Mouse (Mus musculus) liver, embryonic 14.5 days (tissue): ENCODE results near the gene Glod5. TPM values are rescaled to one million over a fixed set of nuclear protein-coding genes. Genes with fewer than 3 reads are reported as not detected.

Source experiments
- ATAC-seq: fragments of 200-750 bp; cut with Nextera tagmentation; 2 replicates; pipeline ENCODE4 v1.8.0; 2017; ENCODE audit warnings: moderate number of reproducible peaks, mild to moderate bottlenecking, moderate library complexity; ENCODE audit not compliant: insufficient read depth
- DNase-seq, 3 experiments: peaks; one replicate each; pipeline ENCODE4 v3.0.0-alpha.2; 2012 to 2013; ENCODE audit warnings: low read depth in 3 of 3, low spot score in 3 of 3
- H3K27ac ChIP-seq: fragments of 300-500 bp; sonication (generic); 2 replicates; pipeline ENCODE4 v1.5.1; 2014; ENCODE audit warnings: moderate library complexity, mild to moderate bottlenecking, control low read depth, inconsistent platforms
- H3K27me3 ChIP-seq: fragments of 300-500 bp; sonication (generic); 2 replicates; pipeline ENCODE4 v1.6.1; 2014; ENCODE audit warnings: mild to moderate bottlenecking, low read length, moderate library complexity; ENCODE audit not compliant: control insufficient read depth, insufficient read depth
- H3K36me3 ChIP-seq: fragments of 300-500 bp; sonication (generic); replicated peaks from 2 replicates; pipeline ENCODE4 v1.6.1; 2014; ENCODE audit warnings: low read depth; ENCODE audit not compliant: control insufficient read depth, insufficient read depth
- H3K4me1 ChIP-seq, 2 experiments: fragments of 200-500 bp in 1 of 2; fragments of 300-500 bp in 1 of 2; sonication (generic) in 1 of 2; replicated peaks; 2 replicates each; pipeline ENCODE4 v1.6.1; 2012 to 2014; ENCODE audit warnings: antibody characterized with exemption in 1 of 2, inconsistent platforms in 1 of 2, low read length in 1 of 2; ENCODE audit not compliant: control insufficient read depth in 2 of 2, insufficient read depth in 2 of 2
- H3K4me2 ChIP-seq: fragments of 300-500 bp; sonication (generic); 2 replicates; pipeline ENCODE4 v1.6.1; 2014; ENCODE audit warnings: low read depth, mild to moderate bottlenecking, control low read depth, moderate library complexity
- H3K4me3 ChIP-seq, 2 experiments: fragments of 200-500 bp in 1 of 2; fragments of 300-500 bp in 1 of 2; sonication (generic) in 1 of 2; 2 replicates each; pipeline ENCODE4 v1.5.1; 2012 to 2014; ENCODE audit warnings: low read depth in 2 of 2, low read length in 2 of 2, mild to moderate bottlenecking in 2 of 2, control low read depth in 1 of 2, inconsistent platforms in 1 of 2, moderate library complexity in 1 of 2; ENCODE audit not compliant: insufficient read depth in 1 of 2
- H3K9ac ChIP-seq: fragments of 300-500 bp; sonication (generic); replicated peaks from 2 replicates; pipeline ENCODE4 v1.6.1; 2014; ENCODE audit warnings: mild to moderate bottlenecking, control low read depth, moderate library complexity
- H3K9me3 ChIP-seq: fragments of 300-500 bp; sonication (generic); 2 replicates; pipeline ENCODE4 v1.6.1; 2016; ENCODE audit warnings: low read length, mixed read lengths; ENCODE audit not compliant: control insufficient read depth
- CTCF ChIP-seq: IDR thresholded peaks from 2 replicates; pipeline ENCODE4 v1.5.1; 2016; ENCODE audit warnings: antibody characterized with exemption, low read depth, control low read depth
- EP300 ChIP-seq: IDR thresholded peaks from 2 replicates; pipeline ENCODE4 v1.6.1; 2016; ENCODE audit warnings: antibody characterized with exemption, low read depth
- WGBS: fragments of 180-500 bp; shearing (Covaris S2); extraction: QIAGEN DNeasy Blood & Tissue Kit; methylation state at CpG from one replicate; pipeline ENCODE4 v1.1.7; 2014; ENCODE audit not compliant: insufficient replicate concordance; 5-methylcytosine and 5-hydroxymethylcytosine counted together
- polyA plus RNA-seq, 2 experiments: library from polyadenylated mRNA; depleted of rRNA in 1 of 2; stranded (reverse) in 1 of 2; unstranded in 1 of 2; fragments of >200 nt; fragmentation: Nextera tagmentation in 1 of 2; extraction: Ambion mirVana in 1 of 2; gene quantifications; 2 replicates each; pipeline versions ENCODE4 v1.2.1 to v1.2.3; 2012 to 2014

The Glod5 gene
- polyA plus RNA-seq, 2 experiments: not detected

- Histone ChIP-seq H3K4me3 (peak overlapping the region; percentile 50 to 65), H3K4me2 (peak overlapping the region; percentile 85), H3K9ac (peak overlapping the region; percentile 69), H3K27ac (peak overlapping the region; percentile 91), H3K27me3 (no peaks in the 10 kb centered on the region), H3K36me3 (no peaks in the 10 kb centered on the region; the same call in 1 of the 2 replicates), H3K9me3 (no peaks in the 10 kb centered on the region), H3K4me1 (peaks cover 30 to 40% of the 10 kb centered on the region in 2 experiments)
- DNase-seq (no peak), ATAC-seq (no peak)
- TF ChIP-seq CTCF: no peak
- TF ChIP-seq EP300: no peak
- WGBS: 63% methylated on average over 3 of the region's 3 CpGs
These were observed 49.4 kb downstream of the Glod5 start for GRCm38 (mm10) chrX:7968899-7969298.

- Histone ChIP-seq H3K9me3 (no peaks in the 10 kb centered on the region), H3K27ac (peak overlapping the region; percentile 91), H3K4me1 (peaks cover 30 to 38% of the 10 kb centered on the region in 2 experiments), H3K4me2 (peak overlapping the region; percentile 85), H3K27me3 (no peaks in the 10 kb centered on the region), H3K4me3 (peak overlapping the region; percentile 85 to 100), H3K36me3 (no peaks in the 10 kb centered on the region; the same call in 1 of the 2 replicates), H3K9ac (peak overlapping the region; percentile 94)
- TF ChIP-seq EP300 (peak; percentile 78), CTCF (no peak)
- DNase-seq (peak in 1 of 3 experiments; percentile 50), ATAC-seq (peak; percentile 78)
- 10% methylated on average over 8 of the region's 8 CpGs for WGBS
These were observed 50.1 kb downstream of the Glod5 start for GRCm38 (mm10) chrX:7968226-7968625.

- Histone ChIP-seq H3K4me3 (peak overlapping the region; percentile 85 to 100), H3K36me3 (peaks cover 4% of the 10 kb centered on the region), H3K27ac (peak overlapping the region; percentile 91), H3K4me1 (peaks cover 29 to 37% of the 10 kb centered on the region in 2 experiments), H3K27me3 (no peaks in the 10 kb centered on the region), H3K4me2 (peak overlapping the region; percentile 85), H3K9me3 (no peaks in the 10 kb centered on the region), H3K9ac (peak overlapping the region; percentile 94)
- 27% methylated on average over 8 of the region's 9 CpGs for WGBS
- ATAC-seq (peak; percentile 81), DNase-seq (peak; percentile 57 to 62 (median 60))
- TF ChIP-seq CTCF (peak; percentile 63), EP300 (no peak)
These were observed 50.6 kb downstream of the Glod5 start for GRCm38 (mm10) chrX:7967596-7968201.

GRCm38 (mm10) chrX:7966161-7966560 lies 52.1 kb downstream of the Glod5 start:
- TF ChIP-seq CTCF (no peak), EP300 (0 out of 2 replicates have a peak, but pooled peaks have one; percentile 30)
- no peaks in the 10 kb centered on the region for H3K27me3 ChIP-seq
- no peaks in the 10 kb centered on the region for H3K9me3 ChIP-seq
- ATAC-seq: no peak
- H3K4me2 ChIP-seq: peak overlapping the region; percentile 85
- H3K9ac ChIP-seq: peak overlapping the region; percentile 94
- DNase-seq: peak in 1 of 3 experiments; percentile 24
- 12% methylated on average over 4 of the region's 4 CpGs for WGBS
- peaks cover 17% of the 10 kb centered on the region for H3K36me3 ChIP-seq
- H3K4me3 ChIP-seq: peak overlapping the region; percentile 85 to 100
- peak overlapping the region; percentile 91 for H3K27ac ChIP-seq
- peaks cover 20 to 26% of the 10 kb centered on the region in 2 experiments for H3K4me1 ChIP-seq

- TF ChIP-seq CTCF (no peak), EP300 (no peak)
- H3K36me3 ChIP-seq: peaks cover 38% of the 10 kb centered on the region
- H3K9me3 ChIP-seq: no peaks in the 10 kb centered on the region
- no peak for DNase-seq
- H3K4me3 ChIP-seq: peak overlapping the region; percentile 29 to 85
- H3K27me3 ChIP-seq: no peaks in the 10 kb centered on the region
- peak overlapping the region; percentile 94 for H3K9ac ChIP-seq
- peak overlapping the region; percentile 59 for H3K27ac ChIP-seq
- no peak for ATAC-seq
- WGBS: 23% methylated on average over 7 of the region's 7 CpGs
- peak overlapping the region; percentile 85 for H3K4me2 ChIP-seq
- peaks cover 4 to 6% of the 10 kb centered on the region in 2 experiments; a peak in 2 of 4 replicates for H3K4me1 ChIP-seq
These were observed 54.3 kb downstream of the Glod5 start for GRCm38 (mm10) chrX:7963829-7964626.
